In genomic region chr3:88740147-88740546, GRCm38 (mm10) we compare ENCODE assay signal across 18 mouse cellular contexts. TPM values are rescaled to one million over a fixed set of nuclear protein-coding genes. Genes with fewer than 3 reads are reported as not detected.
DNase-seq lines count a peak whose midpoint lies in the region; ATAC-seq and TF ChIP-seq lines count a peak whose summit lies in the region.
"Had no signal": no experiment of that assay in that cellular context is flagged by ENCODE, and none has a peak within 500 bp of the region (broad histone marks: within the 10 kb centered on the region; RNA-seq: fewer than 3 reads in every experiment).

No protein-coding gene starts in this region.

- H3K27ac ChIP-seq in hindbrain, postnatal 0 days, result no peak overlapping the region
- H3K27ac ChIP-seq in hindbrain, embryonic 10.5 days, result no peak overlapping the region
- no peak overlapping the region for H3K27ac ChIP-seq in liver, postnatal 0 days (ENCODE audit: low read depth)
- no peak overlapping the region for H3K27ac ChIP-seq in liver, embryonic 11.5 days (ENCODE audit: low read depth, low read length)
- no peak overlapping the region for H3K27ac ChIP-seq in CH12.LX (ENCODE audit: insufficient read depth, low read depth)
- H3K27ac ChIP-seq in stomach, postnatal 0 days (replicated peaks), result no peak overlapping the region
- H3K27ac ChIP-seq: forebrain, embryonic 10.5 days; heart, embryonic 13.5 days; limb, embryonic 10.5 days; macrophage; midbrain, embryonic 13.5 days; neural tube, embryonic 15.5 days had no signal

- H3K4me2 ChIP-seq in hindbrain, postnatal 0 days (ENCODE audit: low read depth, low read length), result no peak overlapping the region
- no peak overlapping the region for H3K4me2 ChIP-seq in liver, postnatal 0 days (ENCODE audit: low read depth, low read length)
- no peak overlapping the region for H3K4me2 ChIP-seq in liver, embryonic 11.5 days
- no peak overlapping the region for H3K4me2 ChIP-seq in CH12.LX (ENCODE audit: insufficient read depth, low read depth, poor library complexity, severe bottlenecking)
- no peak overlapping the region for H3K4me2 ChIP-seq in stomach, postnatal 0 days (replicated peaks; ENCODE audit: low read depth)
- H3K4me2 ChIP-seq: heart, embryonic 13.5 days; midbrain, embryonic 13.5 days; neural tube, embryonic 15.5 days had no signal

- no peak for TF ChIP-seq POLR2A in CH12.LX (IDR thresholded peaks at IDR 0.05; ENCODE audit: low read depth, low read length)

- dilution Hi-C loops in CH12.LX (cut with MboI; ENCODE audit: extremely low pct_ligation_motif_present, extremely low pct_unique_long_range_greater_than_20kb, low sequenced_read_pairs), result no loop called here

- H3K9ac ChIP-seq in hindbrain, postnatal 0 days (replicated peaks; ENCODE audit: low read length), result no peak overlapping the region
- no peak overlapping the region for H3K9ac ChIP-seq in liver, postnatal 0 days (replicated peaks)
- no peak overlapping the region for H3K9ac ChIP-seq in liver, embryonic 11.5 days (ENCODE audit: low read depth, low read length)
- no peak overlapping the region for H3K9ac ChIP-seq in CH12.LX (ENCODE audit: insufficient read depth, low read depth)
- no peak overlapping the region for H3K9ac ChIP-seq in stomach, postnatal 0 days (ENCODE audit: low read length)
- H3K9ac ChIP-seq: heart, embryonic 13.5 days; midbrain, embryonic 13.5 days; neural tube, embryonic 15.5 days had no signal

- no peak overlapping the region for H3K4me3 ChIP-seq in hindbrain, postnatal 0 days (ENCODE audit: low read length)
- H3K4me3 ChIP-seq in hindbrain, embryonic 10.5 days, result no peak overlapping the region
- no peak overlapping the region for H3K4me3 ChIP-seq in liver, postnatal 0 days (ENCODE audit: low read depth, low read length)
- H3K4me3 ChIP-seq in liver, embryonic 11.5 days (ENCODE audit: low read depth, low read length), result no peak overlapping the region
- no peak overlapping the region for H3K4me3 ChIP-seq in CH12.LX (replicated peaks in 1 of 3; ENCODE audit: low read depth in 2 of 3, low read length in 2 of 3, poor library complexity in 1 of 3)
- H3K4me3 ChIP-seq in stomach, postnatal 0 days (ENCODE audit: low read depth, low read length), result no peak overlapping the region
- H3K4me3 ChIP-seq: forebrain, embryonic 10.5 days; heart, embryonic 13.5 days; limb, embryonic 10.5 days; midbrain, embryonic 13.5 days; myocyte; neural tube, embryonic 15.5 days had no signal

- no peaks in the 10 kb centered on the region for H3K4me1 ChIP-seq in hindbrain, postnatal 0 days (ENCODE audit: insufficient read depth, low read length)
- no peaks in the 10 kb centered on the region for H3K4me1 ChIP-seq in hindbrain, embryonic 10.5 days (replicated peaks)
- H3K4me1 ChIP-seq in liver, postnatal 0 days (ENCODE audit: insufficient read depth), result no peaks in the 10 kb centered on the region
- no peaks in the 10 kb centered on the region for H3K4me1 ChIP-seq in liver, embryonic 11.5 days (replicated peaks; ENCODE audit: control insufficient read depth, insufficient read depth, low read length)
- H3K4me1 ChIP-seq in CH12.LX (ENCODE audit: control insufficient read depth in 1 of 2, insufficient read depth in 2 of 2), result peaks cover 5 to 26% of the 10 kb centered on the region in 2 experiments; a peak in 3 of 4 replicates
- no peaks in the 10 kb centered on the region for H3K4me1 ChIP-seq in stomach, postnatal 0 days (replicated peaks; ENCODE audit: control insufficient read depth, insufficient read depth)
- H3K4me1 ChIP-seq: forebrain, embryonic 10.5 days; heart, embryonic 13.5 days; limb, embryonic 10.5 days; midbrain, embryonic 13.5 days; neural tube, embryonic 15.5 days had no signal

- TF ChIP-seq CTCF in hindbrain, postnatal 0 days (IDR thresholded peaks at IDR 0.05; ENCODE audit: low read depth), result peak; percentile 42
- peak; percentile 35 for TF ChIP-seq CTCF in liver, postnatal 0 days (IDR thresholded peaks at IDR 0.05; ENCODE audit: low read depth)
- peak in 1 of 2 experiments; percentile 47; a peak in 2 of 4 replicates for TF ChIP-seq CTCF in CH12.LX (conservative IDR thresholded peaks at IDR 0.05 in 1 of 2, IDR thresholded peaks at IDR 0.05 in 1 of 2; ENCODE audit: low read depth in 2 of 2, low read length in 2 of 2)
- peak; percentile 50 for TF ChIP-seq CTCF in stomach, postnatal 0 days (IDR thresholded peaks at IDR 0.05; ENCODE audit: low read depth)

- H3K79me2 ChIP-seq in CH12.LX (replicated peaks; ENCODE audit: control insufficient read depth, extremely low read depth, insufficient read depth, poor library complexity, severe bottlenecking), result no peaks in the 10 kb centered on the region

- no peaks in the 10 kb centered on the region for H3K9me3 ChIP-seq in hindbrain, postnatal 0 days (ENCODE audit: low read length)
- H3K9me3 ChIP-seq in hindbrain, embryonic 10.5 days, result no peaks in the 10 kb centered on the region
- H3K9me3 ChIP-seq in liver, postnatal 0 days (ENCODE audit: low read length), result no peaks in the 10 kb centered on the region
- H3K9me3 ChIP-seq in liver, embryonic 11.5 days (ENCODE audit: control insufficient read depth, low read length), result no peaks in the 10 kb centered on the region
- H3K9me3 ChIP-seq in CH12.LX (replicated peaks; ENCODE audit: low read length), result no peaks in the 10 kb centered on the region
- H3K9me3 ChIP-seq in stomach, postnatal 0 days (ENCODE audit: control insufficient read depth, low read length), result no peaks in the 10 kb centered on the region
- H3K9me3 ChIP-seq: heart, embryonic 13.5 days; limb, embryonic 10.5 days; midbrain, embryonic 13.5 days; neural tube, embryonic 15.5 days had no signal

- in situ Hi-C loops in CH12.LX (cut with MboI; ENCODE audit: low pct_ligation_motif_present, low pct_unique_long_range_greater_than_20kb, low sequenced_read_pairs), result loop anchor here (25.0 kb wide), 1 partner anchor 128 kb away; the partner anchor contains the start of gene Arhgef2

- H3K36me3 ChIP-seq in hindbrain, postnatal 0 days (ENCODE audit: insufficient read depth, low read length), result peaks cover 4% of the 10 kb centered on the region; the same call in 1 of the 2 replicates
- peaks cover 72% of the 10 kb centered on the region for H3K36me3 ChIP-seq in hindbrain, embryonic 10.5 days
- no peaks in the 10 kb centered on the region for H3K36me3 ChIP-seq in liver, postnatal 0 days (replicated peaks; ENCODE audit: insufficient read depth, low read length)
- H3K36me3 ChIP-seq in liver, embryonic 11.5 days (ENCODE audit: control insufficient read depth, insufficient read depth, low read length), result no peaks in the 10 kb centered on the region
- peaks cover 0 to 3% of the 10 kb centered on the region in 2 experiments for H3K36me3 ChIP-seq in CH12.LX (replicated peaks in 1 of 2; ENCODE audit: control insufficient read depth in 1 of 2, insufficient read depth in 1 of 2, low read length in 1 of 2)
- H3K36me3 ChIP-seq in stomach, postnatal 0 days (ENCODE audit: control insufficient read depth, insufficient read depth, low read length), result no peaks in the 10 kb centered on the region

- DNase-seq in hindbrain, postnatal 0 days (ENCODE audit: low spot score), result no peak
- no peak for DNase-seq in hindbrain, embryonic 10.5 days (ENCODE audit: low spot score)
- no peak for DNase-seq in liver, postnatal 0 days
- DNase-seq in liver, embryonic 11.5 days (ENCODE audit: low spot score), result no peak
- DNase-seq in CH12.LX (ENCODE audit: extremely low read depth), result no peak
- DNase-seq in stomach, postnatal 0 days (ENCODE audit: low spot score), result no peak
- DNase-seq in thymus, adult 18-20 months, result no peak
- DNase-seq: adrenal gland, postnatal 25 days; cerebellum, adult 9-11 months; heart, postnatal 4 days; right cerebral cortex, postnatal 25 days had no signal

- no peaks in the 10 kb centered on the region for H3K27me3 ChIP-seq in hindbrain, postnatal 0 days (ENCODE audit: insufficient read depth, low read length)
- H3K27me3 ChIP-seq in hindbrain, embryonic 10.5 days (ENCODE audit: insufficient read depth, poor library complexity, severe bottlenecking), result no peaks in the 10 kb centered on the region
- no peaks in the 10 kb centered on the region for H3K27me3 ChIP-seq in liver, postnatal 0 days (ENCODE audit: insufficient read depth, low read length)
- no peaks in the 10 kb centered on the region for H3K27me3 ChIP-seq in liver, embryonic 11.5 days (replicated peaks; ENCODE audit: control insufficient read depth, insufficient read depth, low read length)
- no peaks in the 10 kb centered on the region for H3K27me3 ChIP-seq in CH12.LX (replicated peaks)
- no peaks in the 10 kb centered on the region for H3K27me3 ChIP-seq in stomach, postnatal 0 days (ENCODE audit: control insufficient read depth, insufficient read depth, low read length)
- H3K27me3 ChIP-seq: heart, embryonic 13.5 days; midbrain, embryonic 13.5 days; neural tube, embryonic 15.5 days had no signal

- no peak for TF ChIP-seq EP300 in liver, postnatal 0 days (IDR thresholded peaks at IDR 0.05; ENCODE audit: low read depth)
- TF ChIP-seq EP300 in CH12.LX (IDR thresholded peaks at IDR 0.05; ENCODE audit: low read length), result no peak
- no peak for TF ChIP-seq EP300 in stomach, postnatal 0 days (optimal IDR thresholded peaks at IDR 0.05)

- WGBS in hindbrain, postnatal 0 days, result 98% methylated on average over 3 of the region's 3 CpGs
- WGBS in hindbrain, embryonic 10.5 days, result 95% methylated on average over 3 of the region's 3 CpGs
- WGBS in liver, postnatal 0 days (ENCODE audit: insufficient replicate concordance), result 86% methylated on average over 3 of the region's 3 CpGs
- 91% methylated on average over 3 of the region's 3 CpGs for WGBS in liver, embryonic 11.5 days
- 90% methylated on average over 3 of the region's 3 CpGs for WGBS in stomach, postnatal 0 days

- no peak; the same call in none of the 2 replicates for TF ChIP-seq RAD21 in CH12.LX (IDR thresholded peaks at IDR 0.05; ENCODE audit: low read depth, low read length)

- ATAC-seq in hindbrain, postnatal 0 days, result no peak
- ATAC-seq in liver, postnatal 0 days, result no peak
- no peak for ATAC-seq in liver, embryonic 11.5 days (replicated peaks; ENCODE audit: low FRiP score)
- no peak for ATAC-seq in stomach, postnatal 0 days (ENCODE audit: low FRiP score, low TSS enrichment)
- ATAC-seq: midbrain, embryonic 13.5 days had no signal

RNA-seq across cellular contexts. Expression of gene Rit1, which starts 23.5 kb away (rescaled TPM):
- total RNA-seq in hindbrain, postnatal 0 days (2014; rRNA removed), result 55.6 and 76.7 TPM in 2 replicates
- 68.7 and 69.3 TPM in 2 replicates for polyA plus RNA-seq in hindbrain, postnatal 0 days (2015; fragmentation: Nextera tagmentation; extraction: Ambion mirVana)
- 35.7 and 48.5 TPM in 2 replicates for polyA plus RNA-seq in hindbrain, embryonic 10.5 days (2016; fragmentation: Nextera tagmentation; extraction: Ambion mirVana)
- 25.6 and 26.3 TPM in 2 replicates for polyA plus RNA-seq in liver, postnatal 0 days (2015; fragmentation: Nextera tagmentation; extraction: Ambion mirVana)
- polyA plus RNA-seq in liver, embryonic 11.5 days (2014; fragmentation: Nextera tagmentation; extraction: Ambion mirVana), result 33.9 and 34.4 TPM in 2 replicates
- total RNA-seq in CH12.LX (2012; rRNA removed) (21.4 and 23.7 TPM in 2 replicates), CH12.LX (2014; rRNA removed) (28.7 and 29.1 TPM in 2 replicates)
- polyA plus RNA-seq in CH12.LX (2012; ENCODE audit: insufficient read length, low read depth), result 18.4 and 20.6 TPM in 2 replicates
- polyA plus RNA-seq in stomach, postnatal 0 days (2015; fragmentation: Nextera tagmentation; extraction: Ambion mirVana), result 85.5 and 86.9 TPM in 2 replicates

RNA-seq across cellular contexts. Expression of gene Syt11, which starts 34.8 kb away (rescaled TPM):
- total RNA-seq in hindbrain, postnatal 0 days (2014; rRNA removed), result 201 and 216 TPM in 2 replicates
- 265 and 273 TPM in 2 replicates for polyA plus RNA-seq in hindbrain, postnatal 0 days (2015; fragmentation: Nextera tagmentation; extraction: Ambion mirVana)
- 112 and 147 TPM in 2 replicates for polyA plus RNA-seq in hindbrain, embryonic 10.5 days (2016; fragmentation: Nextera tagmentation; extraction: Ambion mirVana)
- 0.36 and 0.51 TPM in 2 replicates for polyA plus RNA-seq in liver, postnatal 0 days (2015; fragmentation: Nextera tagmentation; extraction: Ambion mirVana)
- 4.7 and 5.2 TPM in 2 replicates for polyA plus RNA-seq in liver, embryonic 11.5 days (2014; fragmentation: Nextera tagmentation; extraction: Ambion mirVana)
- 3.8 and 4.5 TPM in 2 replicates for total RNA-seq in CH12.LX (2012; rRNA removed)
- total RNA-seq in CH12.LX (2014; rRNA removed), result 5.4 and 5.7 TPM in 2 replicates
- polyA plus RNA-seq in CH12.LX (2012; ENCODE audit: insufficient read length, low read depth), result 8.2 and 8.8 TPM in 2 replicates
- polyA plus RNA-seq in stomach, postnatal 0 days (2015; fragmentation: Nextera tagmentation; extraction: Ambion mirVana), result 9.6 and 10.1 TPM in 2 replicates

RNA-seq across cellular contexts. Expression of gene Khdc4, which starts 54.5 kb away (rescaled TPM):
- total RNA-seq in hindbrain, postnatal 0 days (2014; rRNA removed), result 57.9 and 74.4 TPM in 2 replicates
- 66.1 and 70.7 TPM in 2 replicates for polyA plus RNA-seq in hindbrain, postnatal 0 days (2015; fragmentation: Nextera tagmentation; extraction: Ambion mirVana)
- 99.6 and 102 TPM in 2 replicates for polyA plus RNA-seq in hindbrain, embryonic 10.5 days (2016; fragmentation: Nextera tagmentation; extraction: Ambion mirVana)
- polyA plus RNA-seq in liver, postnatal 0 days (2015; fragmentation: Nextera tagmentation; extraction: Ambion mirVana), result 18.8 and 19.8 TPM in 2 replicates
- polyA plus RNA-seq in liver, embryonic 11.5 days (2014; fragmentation: Nextera tagmentation; extraction: Ambion mirVana), result 64.7 and 65.7 TPM in 2 replicates
- total RNA-seq in CH12.LX (2012; rRNA removed) (35.2 and 40.2 TPM in 2 replicates), CH12.LX (2014; rRNA removed) (56.6 and 58.6 TPM in 2 replicates)
- 53.6 TPM in 2 replicates for polyA plus RNA-seq in CH12.LX (2012; ENCODE audit: insufficient read length, low read depth)
- polyA plus RNA-seq in stomach, postnatal 0 days (2015; fragmentation: Nextera tagmentation; extraction: Ambion mirVana), result 38.1 and 45.9 TPM in 2 replicates

Comparison
In these comparisons a context has a peak if more than half of its experiments do, and no peak if none do; other contexts are left out.
1. RNA of gene Syt11, which starts 34.8 kb away (polyA plus RNA-seq): 265 to 273 TPM in hindbrain, postnatal 0 days and 112 to 147 TPM in hindbrain, embryonic 10.5 days; 9.6 to 10.1 TPM in stomach, postnatal 0 days, 8.2 to 8.8 TPM in CH12.LX, 4.7 to 5.2 TPM in liver, embryonic 11.5 days and 0.36 to 0.51 TPM in liver, postnatal 0 days; every median in the first group is over 10 times any median in the second.